Mouse (Mus musculus) spleen, adult 10 weeks (tissue): ENCODE results near the gene Xk. TPM values are rescaled to one million over a fixed set of nuclear protein-coding genes. Genes with fewer than 3 reads are reported as not detected.

ENCODE experiments used
- polyA plus RNA-seq: library from polyadenylated mRNA; stranded (reverse); fragments of 350-450 nt; fragmentation: Illumina TruSeq; extraction: RNeasy Lipid Tissue Mini Kit (QIAGEN cat#74804); gene quantifications from one replicate; pipeline ENCODE4 v1.2.3, GENCODE M21; 2015; ENCODE audit warnings: low replicate concordance; ENCODE audit not compliant: insufficient read depth

Gene Xk
- 4.0 TPM for polyA plus RNA-seq

DNA sequence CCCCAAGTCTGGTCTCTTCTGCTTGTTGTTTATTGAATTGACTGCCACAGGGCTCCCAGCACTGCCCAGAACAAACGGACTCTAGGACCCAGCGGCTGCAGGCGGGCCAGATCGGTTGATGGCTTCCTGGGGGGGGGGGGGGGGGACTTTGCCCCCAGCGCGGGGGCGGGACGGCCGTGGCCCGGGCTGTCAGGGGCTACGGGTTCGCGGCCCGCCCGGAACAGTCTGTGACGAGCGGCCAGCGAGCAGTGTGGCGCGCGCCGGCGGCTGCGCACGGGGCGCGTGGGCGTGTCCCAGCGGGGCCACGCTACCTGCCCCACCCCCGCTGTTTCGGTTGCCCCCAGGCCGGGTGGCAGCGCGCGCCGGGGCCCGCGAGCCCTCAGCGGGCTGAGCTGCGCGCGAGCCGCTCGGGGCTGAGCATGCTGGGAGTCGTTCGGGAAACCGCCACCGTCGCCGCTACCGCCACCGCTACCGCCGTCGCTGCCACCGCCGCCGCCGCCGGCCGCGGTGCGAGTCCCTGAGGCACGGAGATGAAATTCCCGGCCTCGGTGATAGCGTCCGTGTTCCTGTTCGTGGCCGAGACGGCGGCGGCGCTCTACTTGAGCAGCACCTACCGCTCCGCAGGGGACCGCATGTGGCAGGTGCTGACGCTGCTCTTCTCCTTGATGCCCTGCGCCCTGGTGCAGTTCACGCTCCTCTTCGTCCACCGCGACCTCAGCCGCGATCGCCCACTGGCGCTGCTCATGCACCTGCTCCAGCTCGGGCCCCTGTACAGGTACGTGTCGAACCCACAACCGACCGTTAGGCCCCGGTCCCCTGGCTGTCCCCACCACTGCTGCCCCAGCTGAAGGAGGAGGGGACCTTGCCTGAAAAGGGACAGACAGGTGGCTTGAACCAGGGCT is at the start of gene Xk:
Gene Xk, plus strand, starts transcription at position 297 of the 902 bp plus-strand sequence.

DNA sequence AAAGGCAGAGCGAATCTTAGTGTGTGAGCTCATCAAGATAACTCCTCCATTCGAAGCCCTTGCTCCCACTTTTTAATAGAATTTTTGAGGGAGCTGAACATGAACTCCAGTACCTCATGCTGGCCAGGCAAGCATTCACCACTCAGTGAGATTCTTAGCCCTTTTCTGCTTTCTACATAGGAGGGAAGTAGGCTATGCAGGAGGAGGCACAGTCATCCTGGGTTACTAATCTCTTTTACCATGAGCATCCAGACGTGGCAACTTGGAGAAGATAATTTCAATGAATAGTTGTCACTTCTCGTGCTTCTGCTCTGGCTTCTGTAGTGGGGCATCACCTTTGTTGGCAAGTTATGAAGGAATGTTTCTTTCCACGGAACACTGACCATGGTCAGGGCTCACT is 15.8 kb upstream of the Xk start, which contains the start of gene Gm14862:
Gene Gm14862, minus strand, starts transcription at position 134 of the 400 bp plus-strand sequence.

DNA sequence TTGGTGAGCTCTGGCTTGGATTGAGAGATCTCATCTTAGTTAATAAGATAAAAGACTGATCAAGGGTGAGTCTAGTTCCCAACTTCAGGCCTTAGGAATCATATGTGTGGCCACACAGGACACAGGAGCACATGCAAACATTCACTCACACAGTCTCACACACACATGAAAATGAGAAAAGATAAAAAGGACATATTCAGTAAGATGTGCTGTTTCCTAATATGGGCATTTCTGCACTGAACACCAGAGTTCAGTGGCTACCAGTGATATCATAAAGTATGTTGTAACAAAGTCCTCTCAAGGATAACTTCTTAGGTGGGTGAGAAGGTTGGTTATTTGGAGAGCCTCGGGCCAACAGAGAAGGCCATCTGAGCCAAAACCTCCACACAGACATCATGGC is 10.9 kb downstream of the Xk start, which contains the start of gene H2al1m:
Gene H2al1m, plus strand, starts transcription at position 301 of the 400 bp plus-strand sequence.

DNA sequence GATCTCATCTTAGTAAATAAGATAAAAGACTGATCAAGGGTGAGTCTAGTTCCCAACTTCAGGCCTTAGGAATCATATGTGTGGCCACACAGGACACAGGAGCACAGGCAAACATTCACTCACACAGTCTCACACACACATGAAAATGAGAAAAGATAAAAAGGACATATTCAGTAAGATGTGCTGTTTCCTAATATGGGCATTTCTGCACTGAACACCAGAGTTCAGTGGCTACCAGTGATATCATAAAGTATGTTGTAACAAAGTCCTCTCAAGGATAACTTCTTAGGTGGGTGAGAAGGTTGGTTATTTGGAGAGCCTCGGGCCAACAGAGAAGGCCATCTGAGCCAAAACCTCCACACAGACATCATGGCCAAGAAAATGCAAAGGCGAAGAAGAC is 77.8 kb downstream of the Xk start, which contains the start of gene H2al1k:
Gene H2al1k, plus strand, starts transcription at position 301 of the 400 bp plus-strand sequence.

Other genes with a start within 250 kb of the Xk start
- gene Fthl17e, start 239.3 kb upstream of the Xk start, polyA plus RNA-seq: not detected
- not detected for gene Fthl17f, start 209.7 kb upstream of the Xk start, polyA plus RNA-seq
- not detected for gene 4930402K13Rik, start 168.2 kb upstream of the Xk start, polyA plus RNA-seq
- 0.72 TPM for gene Lancl3, start 72.9 kb upstream of the Xk start, polyA plus RNA-seq
- not detected for gene Gm14862, start 15.9 kb upstream of the Xk start, polyA plus RNA-seq
- gene H2al1m, start 11.0 kb downstream of the Xk start, polyA plus RNA-seq: 0.59 TPM
- gene H2al1k, start 77.9 kb downstream of the Xk start, polyA plus RNA-seq: not detected
- 192 TPM for gene Cybb, start 215.0 kb downstream of the Xk start, polyA plus RNA-seq